Mouse (Mus musculus) MEL (cell line): ENCODE measurements around the gene Pi16.

Source experiments
- GATA1 ChIP-seq: IDR thresholded peaks from 2 replicates; pipeline ENCODE4 v1.6.1; 2011; ENCODE audit warnings: low read depth, low read length, improper control_type of control experiment
- MEF2A ChIP-seq: IDR thresholded peaks from 2 replicates; pipeline ENCODE4 v1.6.1; 2014; ENCODE audit warnings: low read depth, mild to moderate bottlenecking, inconsistent platforms, low read length, improper control_type of control experiment; ENCODE audit not compliant: poor library complexity, insufficient replicate concordance, severe bottlenecking; ENCODE audit errors: extremely low read depth
- MYB ChIP-seq: IDR thresholded peaks from 2 replicates; pipeline ENCODE4 v1.6.1; 2011; ENCODE audit warnings: mild to moderate bottlenecking, low read depth, low read length, improper control_type of control experiment
- NELFE ChIP-seq: IDR thresholded peaks from 2 replicates; pipeline ENCODE4 v1.6.1; 2011; ENCODE audit warnings: low read depth, low read length, improper control_type of control experiment
- USF2 ChIP-seq, 2 experiments: IDR thresholded peaks; 2 replicates each; pipeline ENCODE4 v1.6.1; 2011 to 2012; ENCODE audit warnings: improper control_type of control experiment in 2 of 2, low read length in 2 of 2, borderline replicate concordance in 1 of 2, inconsistent platforms in 1 of 2, low read depth in 1 of 2, mild to moderate bottlenecking in 1 of 2; ENCODE audit not compliant: insufficient read depth in 1 of 2
- ZMIZ1 ChIP-seq: IDR thresholded peaks from 2 replicates; pipeline ENCODE4 v1.6.1; 2012; ENCODE audit warnings: low read depth, mild to moderate bottlenecking, inconsistent platforms, low read length, improper control_type of control experiment, moderate library complexity

- no peak for TF ChIP-seq MYB
- TF ChIP-seq ZMIZ1, result no peak
- no peak for TF ChIP-seq MEF2A
- no peak for TF ChIP-seq NELFE
- no peak for TF ChIP-seq GATA1
- TF ChIP-seq USF2 (IDR thresholded peaks at IDR 0.05; ENCODE audit: borderline replicate concordance in 1 of 2, insufficient read depth in 1 of 2, low read depth in 1 of 2, low read length in 2 of 2), result no peak
Measured at GRCm38 (mm10) chr17:29315672-29316465, 1.6 kb upstream of the Pi16 start.
